Mouse (Mus musculus) hindbrain, embryonic 15.5 days (tissue): Measurements from ENCODE around the gene Capn2. TPM values are rescaled to one million over a fixed set of nuclear protein-coding genes. Genes with fewer than 3 reads are reported as not detected.

Experiments
- ATAC-seq: fragments of 200-750 bp; cut with Nextera tagmentation; 2 replicates; pipeline ENCODE4 v1.8.0; 2017; ENCODE audit warnings: low read depth, moderate number of reproducible peaks, moderate TSS enrichment; ENCODE audit not compliant: low FRiP score
- H3K27ac ChIP-seq: fragments of 300-500 bp; sonication (generic); replicated peaks from 2 replicates; pipeline ENCODE4 v1.5.1; 2015; ENCODE audit warnings: mild to moderate bottlenecking, inconsistent platforms
- H3K27me3 ChIP-seq: fragments of 300-500 bp; sonication (generic); 2 replicates; pipeline ENCODE4 v1.6.1; 2015; ENCODE audit warnings: control low read depth, inconsistent platforms
- H3K36me3 ChIP-seq: fragments of 300-500 bp; sonication (generic); 2 replicates; pipeline ENCODE4 v1.6.1; 2015; ENCODE audit warnings: control low read depth, inconsistent platforms
- H3K4me1 ChIP-seq: fragments of 300-500 bp; sonication (generic); replicated peaks from 2 replicates; pipeline ENCODE4 v1.6.1; 2015; ENCODE audit warnings: control low read depth, inconsistent platforms
- H3K4me2 ChIP-seq: fragments of 300-500 bp; sonication (generic); 2 replicates; pipeline ENCODE4 v1.6.1; 2015; ENCODE audit warnings: moderate library complexity, mild to moderate bottlenecking, inconsistent platforms
- H3K4me3 ChIP-seq: fragments of 300-500 bp; sonication (generic); 2 replicates; pipeline ENCODE4 v1.5.1; 2015; ENCODE audit warnings: mild to moderate bottlenecking, inconsistent platforms
- H3K9ac ChIP-seq: fragments of 300-500 bp; sonication (generic); 2 replicates; pipeline ENCODE4 v1.6.1; 2015; ENCODE audit warnings: inconsistent platforms
- H3K9me3 ChIP-seq: fragments of 300-500 bp; sonication (generic); 2 replicates; pipeline ENCODE4 v1.6.1; 2016; ENCODE audit warnings: control low read depth, inconsistent platforms
- WGBS: fragments of 180-500 bp; shearing (Covaris S2); methylation state at CpG from one replicate; pipeline ENCODE4 v1.1.7; 2015; 5-methylcytosine and 5-hydroxymethylcytosine counted together
- polyA plus RNA-seq: library from polyadenylated mRNA; unstranded; fragments of >200 nt; fragmentation: Nextera tagmentation; extraction: Ambion mirVana; gene quantifications from 2 replicates; pipeline ENCODE4 v1.2.1, GENCODE M21; 2015

The Capn2 gene
- polyA plus RNA-seq, 1 experiment from 2014 or later, result 93.9 TPM

DNA sequence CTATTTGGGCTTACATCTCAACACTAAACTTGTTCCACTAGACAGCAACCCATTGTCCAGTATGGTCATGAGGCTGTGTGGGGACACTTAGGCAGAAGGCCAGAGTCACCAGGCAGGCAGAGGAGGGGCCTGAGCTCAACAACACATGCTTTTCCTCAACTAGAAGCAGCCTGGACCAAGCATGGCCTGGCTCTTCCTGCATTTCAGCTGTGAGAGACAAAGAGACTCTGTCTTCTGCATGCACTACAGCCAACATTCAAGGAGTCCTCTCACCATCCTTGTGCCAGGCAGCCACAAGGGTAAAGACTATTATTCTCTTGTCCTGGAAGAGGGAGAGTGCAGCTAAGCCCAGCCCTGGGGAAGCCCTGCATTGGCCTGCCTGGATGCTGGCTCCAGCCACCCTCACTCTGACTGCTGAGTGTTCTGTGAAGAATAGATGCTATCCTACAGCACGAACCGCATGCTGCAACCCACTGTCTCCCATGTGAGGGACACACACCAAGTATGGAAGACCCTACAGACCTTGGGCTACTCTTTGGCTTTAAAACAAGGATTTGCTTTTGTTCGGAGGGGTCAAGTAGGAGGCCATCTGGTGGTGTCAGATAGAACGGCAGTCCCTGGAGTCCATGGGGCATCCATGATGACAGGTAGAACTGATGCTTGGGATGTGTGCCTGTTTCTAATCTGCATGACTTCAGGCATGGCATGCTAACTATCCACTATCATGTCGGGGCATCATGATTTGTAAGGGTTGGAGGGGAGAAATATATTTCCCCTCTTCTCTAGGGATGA, 42.2 kb downstream of the Capn2 start:
- no peaks in the 10 kb centered on the region for H3K4me1 ChIP-seq
- no peak overlapping the region for H3K4me3 ChIP-seq
- no peak overlapping the region for H3K9ac ChIP-seq
- H3K27me3 ChIP-seq, result no peaks in the 10 kb centered on the region
- no peak overlapping the region for H3K4me2 ChIP-seq
- no peak overlapping the region for H3K27ac ChIP-seq
- H3K36me3 ChIP-seq, result peaks cover 63% of the 10 kb centered on the region
- 0 out of 2 replicates have a peak, but pooled peaks have one; percentile 34 for ATAC-seq
- WGBS, result 86% methylated on average over 5 of the region's 5 CpGs
- no peaks in the 10 kb centered on the region for H3K9me3 ChIP-seq

DNA sequence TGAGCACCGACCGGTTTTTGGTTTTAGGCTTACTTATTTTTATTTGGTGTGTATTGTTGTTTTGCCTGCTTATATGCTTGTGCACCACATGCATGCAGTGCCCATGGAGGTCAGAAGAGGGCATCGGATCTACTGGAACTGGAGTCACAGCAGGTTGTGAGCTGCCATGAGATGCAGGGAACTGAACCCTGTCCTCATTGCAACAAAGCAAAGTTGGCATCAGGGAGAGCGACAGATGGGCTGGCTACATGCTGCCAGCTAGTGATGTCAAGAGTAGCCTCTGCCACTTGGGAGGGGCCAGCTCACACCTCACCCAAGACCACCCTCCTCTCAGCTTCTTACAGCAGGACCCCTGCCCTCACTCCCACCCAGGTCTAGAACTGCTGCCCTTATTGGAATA, 51.4 kb downstream of the Capn2 start:
- Histone ChIP-seq H3K9me3 (no peaks in the 10 kb centered on the region), H3K4me3 (no peak overlapping the region), H3K4me1 (peaks cover 9% of the 10 kb centered on the region; the same call in 1 of the 2 replicates), H3K9ac (no peak overlapping the region), H3K27me3 (no peaks in the 10 kb centered on the region), H3K36me3 (peaks cover 41% of the 10 kb centered on the region), H3K27ac (no peak overlapping the region), H3K4me2 (no peak overlapping the region)
- no peak; the same call in 1 of the 2 replicates for ATAC-seq
- 92% methylated on average over 4 of the region's 4 CpGs for WGBS

DNA sequence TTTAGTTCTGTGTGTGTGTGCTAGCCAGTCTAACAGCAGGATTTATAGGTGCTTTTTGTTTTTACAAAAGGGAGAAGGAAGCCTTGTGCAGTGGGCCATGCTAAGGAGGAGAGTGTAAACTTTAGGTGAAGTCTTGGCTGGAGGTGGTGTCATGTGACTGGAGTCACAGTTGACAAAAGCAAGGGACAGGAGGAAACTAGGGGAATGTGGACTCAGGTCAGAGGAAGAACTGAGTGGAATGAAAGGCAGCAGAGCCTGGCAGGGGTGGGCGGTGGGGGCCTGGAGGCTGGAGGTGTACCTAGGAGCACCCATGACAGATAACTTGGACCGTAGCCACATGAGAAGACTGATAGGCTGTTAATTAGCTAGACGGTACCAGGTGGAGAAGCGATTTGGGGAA, 52.1 kb downstream of the Capn2 start:
- H3K9me3 ChIP-seq, result no peaks in the 10 kb centered on the region
- peaks cover 13% of the 10 kb centered on the region for H3K4me1 ChIP-seq
- no peak overlapping the region for H3K4me2 ChIP-seq
- H3K36me3 ChIP-seq, result peaks cover 37% of the 10 kb centered on the region
- no peak for ATAC-seq
- H3K27me3 ChIP-seq, result no peaks in the 10 kb centered on the region
- H3K4me3 ChIP-seq, result no peak overlapping the region
- no peak overlapping the region for H3K27ac ChIP-seq
- no peak overlapping the region for H3K9ac ChIP-seq
- WGBS, result 60% methylated on average over 4 of the region's 4 CpGs

DNA sequence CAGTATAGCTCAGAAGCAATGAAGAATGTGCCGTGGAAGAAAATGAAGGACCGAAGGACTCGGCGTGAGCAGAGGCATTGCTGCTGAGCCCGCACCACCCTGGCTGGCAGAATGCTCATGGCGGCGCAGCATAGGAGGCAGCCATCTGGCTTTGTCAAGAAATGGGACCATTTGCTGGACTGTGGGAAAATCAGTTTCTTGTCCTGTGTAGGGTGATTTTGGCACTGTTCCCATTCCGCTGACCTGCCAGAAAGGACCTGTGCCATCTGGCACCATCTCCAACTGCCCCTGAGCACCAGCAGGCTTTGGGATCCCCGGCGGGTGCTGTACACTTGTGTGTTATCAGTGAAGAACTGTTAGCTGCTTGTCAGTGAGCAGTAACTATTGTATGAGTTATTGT, 55.6 kb downstream of the Capn2 start:
- H3K9me3 ChIP-seq, result no peaks in the 10 kb centered on the region
- no peak overlapping the region for H3K4me3 ChIP-seq
- 53% methylated on average over 10 of the region's 10 CpGs for WGBS
- H3K27ac ChIP-seq, result peak overlapping the region; percentile 71
- H3K4me1 ChIP-seq, result peaks cover 18% of the 10 kb centered on the region
- H3K9ac ChIP-seq, result no peak overlapping the region
- H3K27me3 ChIP-seq, result no peaks in the 10 kb centered on the region
- no peak overlapping the region for H3K4me2 ChIP-seq
- peak; percentile 77 for ATAC-seq
- H3K36me3 ChIP-seq, result peaks cover 8% of the 10 kb centered on the region

DNA sequence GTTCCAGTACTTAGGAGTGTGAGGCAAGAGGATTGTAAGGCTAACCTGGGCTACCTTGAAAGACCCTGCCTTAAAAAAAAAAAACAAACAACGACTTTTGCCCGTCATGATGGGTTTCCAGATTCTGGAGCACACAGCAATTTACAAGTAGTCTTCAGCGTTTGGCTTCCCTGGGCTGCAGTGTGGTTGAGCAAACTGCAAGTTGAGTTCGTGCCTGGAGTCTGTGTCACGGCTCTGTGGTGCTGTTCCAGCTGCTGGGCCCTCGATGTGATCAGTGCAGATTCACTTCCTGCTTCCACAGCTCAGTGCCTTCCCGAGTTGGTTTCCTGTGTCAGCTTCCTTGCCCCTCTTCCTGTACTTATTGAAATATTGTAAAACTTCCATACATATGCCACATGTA, 56.1 kb downstream of the Capn2 start:
- 71% methylated on average over 7 of the region's 7 CpGs for WGBS
- no peaks in the 10 kb centered on the region for H3K9me3 ChIP-seq
- peaks cover 6% of the 10 kb centered on the region; the same call in 1 of the 2 replicates for H3K36me3 ChIP-seq
- no peak overlapping the region for H3K9ac ChIP-seq
- H3K4me3 ChIP-seq, result no peak overlapping the region
- H3K27ac ChIP-seq, result peak overlapping the region; percentile 71
- H3K27me3 ChIP-seq, result no peaks in the 10 kb centered on the region
- ATAC-seq, result no peak
- no peak overlapping the region for H3K4me2 ChIP-seq
- H3K4me1 ChIP-seq, result peaks cover 18% of the 10 kb centered on the region

DNA sequence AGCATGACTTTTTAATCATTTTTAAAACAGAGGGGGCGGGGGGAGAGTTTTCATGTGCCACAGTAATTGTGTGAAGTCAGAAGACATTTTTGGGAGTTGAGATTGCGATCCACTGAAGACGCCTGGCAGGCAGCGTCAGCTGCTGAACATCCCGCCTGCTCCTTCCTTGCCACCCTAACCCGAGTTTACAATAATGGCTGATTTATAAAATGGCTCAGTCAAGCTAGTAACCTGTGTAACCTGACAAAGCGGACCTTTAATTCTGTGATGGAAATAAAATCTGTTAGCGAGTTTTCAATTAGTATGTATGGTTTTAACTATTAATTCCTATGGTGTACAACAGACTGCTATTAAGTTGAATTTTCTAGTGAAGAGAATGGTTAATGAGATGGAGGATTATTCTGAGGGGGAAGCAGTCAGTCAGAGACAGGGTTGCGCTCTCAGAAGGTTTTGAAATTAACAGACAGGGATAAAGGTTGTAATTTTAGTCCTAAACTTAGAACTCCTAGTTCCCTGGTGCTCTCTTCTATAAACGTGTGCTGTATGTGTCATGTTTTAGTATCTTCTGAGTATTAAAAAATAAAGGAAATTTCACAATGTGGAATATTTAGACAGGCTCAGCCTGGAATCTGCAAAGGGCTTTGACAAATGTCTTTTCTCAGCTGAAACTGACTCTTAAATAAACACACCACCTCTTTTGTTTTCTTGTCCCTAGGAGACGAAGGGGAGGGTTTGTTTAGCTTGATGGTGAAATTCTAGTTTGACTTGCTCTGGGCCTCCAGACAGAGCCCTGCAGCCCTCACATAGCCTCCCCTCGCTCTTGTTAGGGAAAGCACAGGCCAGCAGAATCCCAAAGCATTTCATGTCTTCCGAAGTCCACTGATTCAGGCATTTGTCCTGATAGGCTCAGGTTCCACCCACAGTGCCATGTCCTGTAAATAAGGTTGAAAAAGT, 56.8 kb downstream of the Capn2 start:
- H3K4me2 ChIP-seq, result no peak overlapping the region
- no peaks in the 10 kb centered on the region for H3K9me3 ChIP-seq
- peak overlapping the region; percentile 71 for H3K27ac ChIP-seq
- no peak overlapping the region for H3K9ac ChIP-seq
- WGBS, result 73% methylated on average over 13 of the region's 13 CpGs
- H3K27me3 ChIP-seq, result no peaks in the 10 kb centered on the region
- H3K4me1 ChIP-seq, result peaks cover 18% of the 10 kb centered on the region
- no peak for ATAC-seq
- H3K4me3 ChIP-seq, result no peak overlapping the region
- peaks cover 10% of the 10 kb centered on the region for H3K36me3 ChIP-seq

DNA sequence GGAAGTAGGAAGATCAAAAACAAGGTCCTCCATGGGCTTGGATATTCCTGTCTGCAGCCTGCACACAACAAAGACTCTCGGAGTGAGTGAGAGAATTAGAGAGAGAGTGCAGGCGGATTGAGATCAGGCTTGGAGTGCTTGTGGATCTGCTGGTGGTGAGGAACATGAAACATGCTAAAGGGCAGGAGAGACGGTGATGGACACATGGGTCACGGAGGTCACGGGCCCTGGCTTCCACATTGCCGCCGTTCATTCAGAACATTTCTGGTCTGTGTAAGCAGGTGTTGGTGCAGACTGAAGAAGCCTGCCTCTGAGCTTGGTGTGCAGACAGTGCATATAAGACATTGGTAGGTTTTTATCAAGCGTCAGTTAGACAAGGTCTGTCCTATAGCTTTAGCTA, 58.0 kb downstream of the Capn2 start:
- WGBS, result 78% methylated on average over 8 of the region's 8 CpGs
- no peak overlapping the region for H3K27ac ChIP-seq

DNA sequence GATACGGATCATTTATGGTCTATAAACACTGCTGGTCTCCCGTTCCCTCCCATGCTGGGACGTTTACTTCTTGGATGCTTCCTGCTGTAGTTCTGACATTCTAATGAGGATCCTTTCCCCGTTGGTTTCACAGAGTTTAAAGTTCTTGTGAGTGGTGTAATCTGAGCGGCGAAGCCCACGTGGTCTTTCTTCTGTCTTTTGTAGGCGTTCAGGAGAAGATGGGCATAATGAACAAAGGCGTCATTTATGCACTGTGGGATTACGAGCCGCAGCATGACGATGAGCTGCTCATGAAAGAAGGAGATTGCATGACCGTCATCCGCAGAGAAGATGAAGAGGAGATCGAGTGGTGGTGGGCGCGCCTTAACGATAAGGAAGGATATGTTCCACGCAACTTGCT, 58.9 kb downstream of the Capn2 start:
- H3K4me3 ChIP-seq, result no peak overlapping the region
- 71% methylated on average over 19 of the region's 19 CpGs for WGBS

More for the DNA sequence above, 58.0 kb downstream of the Capn2 start:
- Histone ChIP-seq H3K9me3 (no peaks in the 10 kb centered on the region), H3K36me3 (peaks cover 13% of the 10 kb centered on the region), H3K9ac (no peak overlapping the region), H3K4me2 (no peak overlapping the region), H3K4me3 (no peak overlapping the region), H3K4me1 (peaks cover 18% of the 10 kb centered on the region), H3K27me3 (no peaks in the 10 kb centered on the region)
- ATAC-seq, result no peak

DNA sequence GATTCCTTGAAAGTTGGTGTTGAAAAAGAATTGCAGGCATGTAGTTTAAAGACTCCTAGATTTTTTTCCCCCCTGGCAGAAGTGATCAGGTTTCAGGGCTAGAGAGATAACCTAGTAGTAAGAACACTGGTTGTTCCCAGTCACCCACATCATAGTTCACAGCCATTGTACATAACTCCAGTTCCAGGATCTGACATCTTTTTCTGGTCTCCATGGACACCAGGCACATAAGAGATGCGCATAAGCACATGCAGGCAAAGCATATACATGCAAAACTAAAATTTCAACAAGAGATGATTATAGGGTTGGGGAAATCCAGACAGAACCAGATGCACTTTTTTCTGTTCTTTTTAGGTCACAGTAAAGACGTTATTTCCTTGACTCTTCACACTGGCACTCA, 62.3 kb downstream of the Capn2 start:
- ATAC-seq, result no peak
- Histone ChIP-seq H3K27me3 (no peaks in the 10 kb centered on the region), H3K4me3 (no peak overlapping the region), H3K9me3 (no peaks in the 10 kb centered on the region), H3K36me3 (peaks cover 18% of the 10 kb centered on the region), H3K9ac (no peak overlapping the region), H3K4me1 (0 out of 2 replicates have a peak, but pooled peaks cover 5% of the 10 kb centered on the region), H3K27ac (no peak overlapping the region), H3K4me2 (no peak overlapping the region)
- WGBS, result 90% methylated on average over 2 of the region's 2 CpGs

More for the DNA sequence above, 58.9 kb downstream of the Capn2 start:
- Histone ChIP-seq H3K36me3 (peaks cover 18% of the 10 kb centered on the region), H3K27me3 (no peaks in the 10 kb centered on the region), H3K27ac (no peak overlapping the region), H3K9ac (no peak overlapping the region), H3K9me3 (no peaks in the 10 kb centered on the region), H3K4me2 (no peak overlapping the region), H3K4me1 (peaks cover 18% of the 10 kb centered on the region)
- ATAC-seq, result no peak

DNA sequence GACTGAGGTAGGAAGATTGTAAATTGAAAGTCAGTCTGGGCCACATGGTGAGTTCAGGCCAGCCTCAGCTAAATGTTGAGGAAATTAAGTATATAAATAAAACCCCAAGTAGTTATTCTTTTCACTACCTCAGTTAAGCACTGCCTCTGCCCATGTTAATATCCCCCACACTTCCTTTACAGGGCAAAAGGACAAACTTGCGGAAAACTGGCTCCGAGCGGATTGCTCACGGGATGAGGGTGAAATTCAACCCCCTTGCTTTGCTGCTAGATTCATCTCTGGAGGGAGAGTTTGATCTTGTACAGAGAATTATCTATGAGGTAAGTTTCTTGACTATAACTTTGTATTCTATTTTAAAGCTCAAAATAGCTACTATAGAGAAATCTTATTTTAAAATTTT, 64.9 kb downstream of the Capn2 start:
- no peak for ATAC-seq
- no peak overlapping the region for H3K9ac ChIP-seq
- no peak overlapping the region for H3K27ac ChIP-seq
- H3K4me1 ChIP-seq, result no peaks in the 10 kb centered on the region
- no peaks in the 10 kb centered on the region for H3K27me3 ChIP-seq
- 90% methylated on average over 4 of the region's 4 CpGs for WGBS
- peaks cover 34% of the 10 kb centered on the region for H3K36me3 ChIP-seq
- H3K4me3 ChIP-seq, result no peak overlapping the region
- H3K9me3 ChIP-seq, result no peaks in the 10 kb centered on the region
- no peak overlapping the region for H3K4me2 ChIP-seq

DNA sequence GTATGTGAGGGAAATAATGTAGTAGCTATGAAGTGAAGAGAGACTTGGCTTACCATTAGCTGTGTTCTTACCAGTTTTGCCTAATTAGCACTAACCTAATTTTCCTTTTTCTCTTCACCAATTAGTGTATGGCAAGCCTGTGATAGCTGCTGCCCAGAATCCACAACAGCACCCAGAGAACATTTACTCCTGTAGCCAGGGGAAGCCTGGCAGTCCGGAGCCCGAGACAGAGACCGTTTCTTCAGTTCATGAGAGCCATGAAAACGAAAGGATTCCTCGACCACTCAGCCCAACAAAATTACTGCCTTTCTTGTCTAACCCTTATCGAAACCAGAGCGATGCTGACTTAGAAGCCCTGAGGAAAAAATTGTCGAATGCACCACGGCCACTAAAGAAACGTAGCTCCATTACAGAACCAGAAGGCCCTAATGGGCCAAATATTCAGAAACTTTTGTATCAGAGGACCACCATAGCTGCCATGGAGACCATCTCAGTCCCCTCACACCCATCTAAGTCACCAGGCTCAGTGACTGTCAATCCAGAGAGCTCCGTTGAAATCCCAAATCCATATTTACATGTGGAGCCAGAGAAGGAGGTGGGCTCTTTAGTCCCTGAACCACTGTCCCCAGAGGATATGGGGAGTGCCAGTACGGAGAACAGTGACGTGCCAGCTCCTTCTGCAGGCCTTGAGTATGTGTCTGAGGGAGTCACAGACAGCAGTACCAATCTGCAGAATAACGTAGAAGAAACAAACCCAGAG, 69.0 kb downstream of the Capn2 start:
- H3K36me3 ChIP-seq, result peaks cover 48% of the 10 kb centered on the region
- ATAC-seq, result no peak
- no peaks in the 10 kb centered on the region for H3K27me3 ChIP-seq
- H3K9ac ChIP-seq, result no peak overlapping the region
- H3K9me3 ChIP-seq, result no peaks in the 10 kb centered on the region
- no peaks in the 10 kb centered on the region for H3K4me1 ChIP-seq
- no peak overlapping the region for H3K4me2 ChIP-seq
- no peak overlapping the region for H3K27ac ChIP-seq
- H3K4me3 ChIP-seq, result no peak overlapping the region
- WGBS, result 94% methylated on average over 14 of the region's 14 CpGs
